Mouse (Mus musculus): ENCODE data around the gene Bace2. TPM values are rescaled to one million over a fixed set of nuclear protein-coding genes. Genes with fewer than 3 reads are reported as not detected.

Bace2 gene
- total RNA-seq, 2 experiments from 2014 or later: 10.3 to 12.7 TPM

- no peak for DNase-seq (ENCODE audit: extremely low spot score in 1 of 2, low spot score in 2 of 2)
- intact Hi-C loops (cut with DNase I): no loop called here
These were observed 39.9 kb downstream of the Bace2 start for GRCm38 (mm10) chr16:97396436-97396835.

- no peak for DNase-seq (ENCODE audit: extremely low spot score in 1 of 2, low spot score in 2 of 2)
- intact Hi-C loops (cut with DNase I): no loop called here
These were observed 41.5 kb downstream of the Bace2 start for GRCm38 (mm10) chr16:97397945-97398531.

GRCm38 (mm10) chr16:97399991-97400390 lies 43.4 kb downstream of the Bace2 start:
- intact Hi-C loops (cut with DNase I): no loop called here
- no peak for DNase-seq (ENCODE audit: extremely low spot score in 1 of 2, low spot score in 2 of 2)

- no peak for DNase-seq (ENCODE audit: extremely low spot score in 1 of 2, low spot score in 2 of 2)
- intact Hi-C loops (cut with DNase I): no loop called here
These were observed 45.2 kb downstream of the Bace2 start for GRCm38 (mm10) chr16:97401741-97402140.

GRCm38 (mm10) chr16:97402213-97402785 lies 45.8 kb downstream of the Bace2 start:
- DNase-seq (ENCODE audit: extremely low spot score in 1 of 2, low spot score in 2 of 2): no peak
- intact Hi-C loops (cut with DNase I): no loop called here

GRCm38 (mm10) chr16:97405476-97406012 lies 49.0 kb downstream of the Bace2 start:
- no peak for DNase-seq (ENCODE audit: extremely low spot score in 1 of 2, low spot score in 2 of 2)
- intact Hi-C loops (cut with DNase I): no loop called here

- intact Hi-C loops (cut with DNase I): loop anchor here (10.0 kb wide), 1 partner anchor 63 kb away; the partner anchor contains the start of gene Bace2
- peak in 1 of 2 experiments; percentile 81 for DNase-seq (ENCODE audit: extremely low spot score in 1 of 2, low spot score in 2 of 2)
These were observed 61.5 kb downstream of the Bace2 start for GRCm38 (mm10) chr16:97417896-97418542.

GRCm38 (mm10) chr16:97418749-97419453 lies 62.4 kb downstream of the Bace2 start:
- intact Hi-C loops (cut with DNase I): loop anchor here (10.0 kb wide), 1 partner anchor 64 kb away; the partner anchor contains the start of gene Bace2
- peak; percentile 35 to 69 for DNase-seq (ENCODE audit: extremely low spot score in 1 of 2, low spot score in 2 of 2)

GRCm38 (mm10) chr16:97421671-97422070 lies 65.1 kb downstream of the Bace2 start:
- intact Hi-C loops (cut with DNase I): no loop called here
- DNase-seq (ENCODE audit: extremely low spot score in 1 of 2, low spot score in 2 of 2): no peak

GRCm38 (mm10) chr16:97423627-97424026 lies 67.1 kb downstream of the Bace2 start:
- DNase-seq (ENCODE audit: extremely low spot score in 1 of 2, low spot score in 2 of 2): no peak
- intact Hi-C loops (cut with DNase I): no loop called here

- no peak for DNase-seq (ENCODE audit: extremely low spot score in 1 of 2, low spot score in 2 of 2)
- intact Hi-C loops (cut with DNase I): no loop called here
These were observed 71.5 kb downstream of the Bace2 start for GRCm38 (mm10) chr16:97428026-97428425.

- intact Hi-C loops (cut with DNase I): no loop called here
- no peak for DNase-seq (ENCODE audit: extremely low spot score in 1 of 2, low spot score in 2 of 2)
These were observed 73.5 kb downstream of the Bace2 start for GRCm38 (mm10) chr16:97430091-97430490.

- peak in 1 of 2 experiments; percentile 38 for DNase-seq (ENCODE audit: extremely low spot score in 1 of 2, low spot score in 2 of 2)
- intact Hi-C loops (cut with DNase I): no loop called here
These were observed 74.8 kb downstream of the Bace2 start for GRCm38 (mm10) chr16:97431328-97431727.

- DNase-seq (ENCODE audit: extremely low spot score in 1 of 2, low spot score in 2 of 2): no peak
- intact Hi-C loops (cut with DNase I): no loop called here
These were observed 77.7 kb downstream of the Bace2 start for GRCm38 (mm10) chr16:97434206-97434605.

GRCm38 (mm10) chr16:97437448-97438056 lies 81.0 kb downstream of the Bace2 start:
- intact Hi-C loops (cut with DNase I): no loop called here
- DNase-seq (ENCODE audit: extremely low spot score in 1 of 2, low spot score in 2 of 2): no peak

- no peak for DNase-seq (ENCODE audit: extremely low spot score in 1 of 2, low spot score in 2 of 2)
- intact Hi-C loops (cut with DNase I): no loop called here
These were observed 81.6 kb downstream of the Bace2 start for GRCm38 (mm10) chr16:97438191-97438590.

GRCm38 (mm10) chr16:97441967-97442366 lies 85.4 kb downstream of the Bace2 start:
- DNase-seq (ENCODE audit: extremely low spot score in 1 of 2, low spot score in 2 of 2): no peak
- intact Hi-C loops (cut with DNase I): no loop called here

- peak in 1 of 2 experiments; percentile 29 for DNase-seq (ENCODE audit: extremely low spot score in 1 of 2, low spot score in 2 of 2)
- intact Hi-C loops (cut with DNase I): no loop called here
These were observed 87.2 kb downstream of the Bace2 start for GRCm38 (mm10) chr16:97443670-97444263.

GRCm38 (mm10) chr16:97447386-97447785 lies 90.8 kb downstream of the Bace2 start:
- intact Hi-C loops (cut with DNase I): no loop called here
- DNase-seq (ENCODE audit: extremely low spot score in 1 of 2, low spot score in 2 of 2): no peak
